Mouse (Mus musculus) neural tube, embryonic 12.5 days (tissue): ENCODE measurements at regions not wholly inside any gene's neighbourhood (a gene's known extent, or its start where the extent isn't known, plus 50 kb on each side); places are given as distances from the start of the nearest gene placed in this dataset.

Experiments
- ATAC-seq: fragments of 200-750 bp; cut with Nextera tagmentation; 2 replicates; pipeline ENCODE4 v1.8.0; 2017; ENCODE audit warnings: low read depth, mild to moderate bottlenecking, moderate TSS enrichment, moderate library complexity; ENCODE audit not compliant: low FRiP score
- H3K27ac ChIP-seq: fragments of 300-500 bp; sonication (generic); 2 replicates; pipeline ENCODE4 v1.5.1; 2016
- H3K27me3 ChIP-seq: fragments of 300-500 bp; sonication (generic); replicated peaks from 2 replicates; pipeline ENCODE4 v1.6.1; 2016; ENCODE audit warnings: mild to moderate bottlenecking
- H3K36me3 ChIP-seq: fragments of 300-500 bp; sonication (generic); 2 replicates; pipeline ENCODE4 v1.6.1; 2016; ENCODE audit warnings: mild to moderate bottlenecking
- H3K4me1 ChIP-seq: fragments of 300-500 bp; sonication (generic); 2 replicates; pipeline ENCODE4 v1.6.1; 2016
- H3K4me2 ChIP-seq: fragments of 300-500 bp; sonication (generic); replicated peaks from 2 replicates; pipeline ENCODE4 v1.6.1; 2016; ENCODE audit warnings: mild to moderate bottlenecking
- H3K4me3 ChIP-seq: fragments of 300-500 bp; sonication (generic); 2 replicates; pipeline ENCODE4 v1.5.1; 2016
- H3K9ac ChIP-seq: fragments of 300-500 bp; sonication (generic); 2 replicates; pipeline ENCODE4 v1.6.1; 2016; ENCODE audit warnings: mild to moderate bottlenecking
- H3K9me3 ChIP-seq: fragments of 300-500 bp; sonication (generic); 2 replicates; pipeline ENCODE4 v1.6.1; 2016; ENCODE audit warnings: mild to moderate bottlenecking
- WGBS: fragments of 180-500 bp; shearing (Covaris S2); methylation state at CpG from one replicate; pipeline ENCODE4 v1.1.7; 2016; 5-methylcytosine and 5-hydroxymethylcytosine counted together

DNA sequence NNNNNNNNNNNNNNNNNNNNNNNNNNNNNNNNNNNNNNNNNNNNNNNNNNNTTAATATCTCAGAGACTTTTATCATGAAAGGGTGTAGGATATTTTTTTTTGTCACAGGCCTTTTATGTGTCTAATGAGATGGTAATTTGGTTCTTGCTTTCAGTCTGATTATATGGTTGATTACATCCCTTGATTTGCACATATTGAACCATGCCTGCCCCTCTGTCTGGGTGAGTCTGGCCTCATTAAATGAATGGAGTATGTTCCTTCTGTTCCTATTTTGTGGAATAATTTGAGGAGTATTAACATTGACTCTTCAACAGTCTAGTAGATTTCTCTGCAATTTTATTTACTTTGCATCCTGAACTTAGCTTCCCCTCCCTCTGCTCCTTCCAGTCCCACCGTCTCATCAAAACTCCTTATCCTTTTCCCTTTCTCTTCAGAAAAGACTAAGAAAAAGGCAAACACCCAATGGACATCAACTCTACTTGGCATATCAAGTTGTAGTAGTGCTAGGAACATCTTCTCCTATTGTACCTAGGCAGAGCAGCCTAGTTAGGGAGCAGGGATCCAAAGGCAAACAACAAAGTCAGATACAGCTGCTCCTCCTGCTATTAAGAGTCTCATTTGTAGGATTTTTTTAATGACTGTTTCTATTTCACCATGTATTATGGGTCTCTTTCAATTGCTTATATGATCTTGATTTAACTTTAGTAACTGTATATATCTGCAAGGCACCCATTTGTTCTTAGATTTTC, 1185.0 kb upstream of the Cdh7 start:
- no peak overlapping the region for H3K4me3 ChIP-seq
- no peak overlapping the region for H3K27ac ChIP-seq
- no peaks in the 10 kb centered on the region for H3K9me3 ChIP-seq
- no peak overlapping the region for H3K4me2 ChIP-seq
- WGBS = 48% methylated on average over 1 of the region's 1 CpGs
- H3K4me1 ChIP-seq = no peaks in the 10 kb centered on the region
- H3K27me3 ChIP-seq = no peaks in the 10 kb centered on the region
- H3K9ac ChIP-seq = no peak overlapping the region
- peak; percentile 65 for ATAC-seq
- H3K36me3 ChIP-seq = no peaks in the 10 kb centered on the region

DNA sequence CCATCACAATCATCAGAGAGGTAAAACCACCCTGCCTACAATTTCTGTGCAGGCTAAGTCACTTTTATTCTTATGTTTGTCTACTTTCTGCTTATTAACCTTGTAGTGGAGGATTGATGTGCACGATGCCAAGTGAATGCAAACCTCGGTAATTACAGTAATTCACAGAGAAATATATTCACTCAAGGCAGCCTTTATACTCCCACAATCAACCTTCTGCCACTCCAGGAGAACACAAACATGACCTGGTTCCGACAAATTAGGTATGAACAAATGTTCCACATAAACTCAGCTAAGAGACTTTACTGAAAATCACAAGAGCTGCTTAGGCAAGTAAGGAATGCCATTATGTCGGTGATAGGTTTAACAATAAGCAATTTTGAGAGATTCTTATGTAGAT, 1182.1 kb upstream of the Cdh7 start:
- ATAC-seq = no peak

DNA sequence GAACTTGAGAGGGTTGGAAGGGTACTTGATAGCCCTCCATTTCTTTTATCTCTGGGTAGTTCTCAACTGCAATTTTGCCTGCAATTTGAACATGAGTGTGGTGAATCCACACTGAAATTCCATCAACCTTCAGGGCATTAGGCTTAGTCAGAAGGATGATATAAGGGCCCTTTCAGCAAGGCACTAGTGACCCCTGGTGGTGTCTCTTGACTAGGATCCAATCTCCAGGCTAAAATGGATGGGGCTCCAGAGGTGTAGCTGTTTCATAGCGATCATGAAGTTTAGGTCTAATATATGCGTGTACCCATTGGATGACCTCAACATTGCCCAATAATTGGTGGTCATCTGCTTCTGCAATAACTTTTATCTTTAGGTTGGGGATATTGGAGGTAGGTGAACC, 1155.0 kb upstream of the Cdh7 start:
- Histone ChIP-seq H3K27ac (no peak overlapping the region), H3K4me1 (no peaks in the 10 kb centered on the region), H3K4me3 (no peak overlapping the region), H3K9me3 (no peaks in the 10 kb centered on the region), H3K4me2 (no peak overlapping the region), H3K36me3 (no peaks in the 10 kb centered on the region), H3K9ac (no peak overlapping the region), H3K27me3 (no peaks in the 10 kb centered on the region)
- 89% methylated on average over 2 of the region's 2 CpGs for WGBS
- no peak for ATAC-seq

More for the DNA sequence above, 1182.1 kb upstream of the Cdh7 start:
- Histone ChIP-seq H3K27me3 (no peaks in the 10 kb centered on the region), H3K36me3 (no peaks in the 10 kb centered on the region), H3K27ac (no peak overlapping the region), H3K9ac (no peak overlapping the region), H3K4me1 (no peaks in the 10 kb centered on the region), H3K9me3 (no peaks in the 10 kb centered on the region), H3K4me2 (no peak overlapping the region), H3K4me3 (no peak overlapping the region)
- WGBS = 58% methylated on average over 4 of the region's 4 CpGs
